Mouse (Mus musculus): ENCODE data around the gene Tas2r123. TPM values are rescaled to one million over a fixed set of nuclear protein-coding genes. Genes with fewer than 3 reads are reported as not detected.

Tas2r123 gene
- total RNA-seq (2021) = not detected
- long read RNA-seq, experiment 1 = 0 reads
- long read RNA-seq, experiment 2 = 0 reads

DNA sequence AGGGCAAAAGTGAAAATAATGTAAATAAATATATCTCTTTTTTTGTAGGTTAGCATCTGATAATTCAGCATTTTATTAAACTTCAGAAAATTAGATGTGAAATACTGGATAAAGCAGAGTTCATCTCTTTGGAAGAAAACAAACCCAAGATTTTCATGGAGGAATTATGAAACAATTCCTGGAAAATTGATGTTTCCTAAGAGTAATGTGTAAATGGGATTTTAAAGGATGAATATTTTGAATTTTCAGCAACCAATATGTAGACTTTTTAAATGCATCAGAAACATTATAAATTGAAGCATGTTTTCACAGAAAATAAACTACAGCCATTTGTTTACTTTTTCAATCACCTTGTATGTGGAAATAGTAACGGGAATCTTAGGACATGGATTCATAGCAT is at the start of gene Tas2r123:
TSS of gene Tas2r123 (plus strand) at position 301 of the 400 bp plus-strand sequence.
- intact Hi-C loops (cut with DNase I) = no loop called here
- no peak for DNase-seq (ENCODE audit: low spot score in 2 of 2)

GRCm38 (mm10) chr6:132802518-132802917 is 44.4 kb upstream of the Tas2r123 start, which contains the start of gene Tas2r117:
TSS of gene Tas2r117 (plus strand) at chr6:132802818.
- intact Hi-C loops (cut with DNase I) = no loop called here
- DNase-seq (ENCODE audit: low spot score in 2 of 2) = no peak

GRCm38 (mm10) chr6:132855138-132855537 is 8.2 kb downstream of the Tas2r123 start, which contains the start of gene Tas2r116:
TSS of gene Tas2r116 (plus strand) at chr6:132855438.
- no peak for DNase-seq (ENCODE audit: low spot score in 2 of 2)
- intact Hi-C loops (cut with DNase I) = no loop called here

DNA sequence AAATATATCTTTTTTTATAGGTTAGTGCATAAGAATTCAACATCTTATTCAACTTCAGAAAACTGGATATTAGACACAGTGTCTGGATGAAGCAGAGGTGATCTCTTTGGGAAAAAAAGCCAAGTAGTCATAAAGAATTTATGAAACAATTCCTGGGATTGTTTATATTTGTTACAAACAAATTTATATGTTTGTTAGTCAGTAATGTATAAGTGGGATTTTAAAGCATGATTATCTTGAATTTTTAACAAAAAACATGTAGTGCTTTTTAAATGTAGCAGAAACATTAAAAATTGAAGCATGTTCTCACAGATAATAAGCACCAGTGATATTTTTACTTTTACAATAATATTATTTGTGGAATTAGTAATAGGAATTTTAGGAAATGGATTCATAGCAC is 20.8 kb downstream of the Tas2r123 start, which contains the start of gene Tas2r110:
TSS of gene Tas2r110 (plus strand) at position 301 of the 400 bp plus-strand sequence.
- DNase-seq (ENCODE audit: low spot score in 2 of 2) = no peak
- intact Hi-C loops (cut with DNase I) = no loop called here

GRCm38 (mm10) chr6:132892711-132893110 is 45.8 kb downstream of the Tas2r123 start, which contains the start of gene Tas2r113:
TSS of gene Tas2r113 (plus strand) at chr6:132893011.
- intact Hi-C loops (cut with DNase I) = no loop called here
- DNase-seq (ENCODE audit: low spot score in 2 of 2) = no peak

Other genes with a start within 250 kb of the Tas2r123 start
- gene A630073D07Rik, start 195.6 kb upstream of the Tas2r123 start, total RNA-seq (2021) = not detected
- gene Tas2r120, start 190.2 kb upstream of the Tas2r123 start, total RNA-seq (2021) = not detected
- gene Tas2r121, start 146.1 kb upstream of the Tas2r123 start, total RNA-seq (2021) = not detected
- gene Tas2r122, start 135.2 kb upstream of the Tas2r123 start, total RNA-seq (2021) = not detected
- not detected for gene Tas2r115, start 109.1 kb upstream of the Tas2r123 start, total RNA-seq (2021)
- gene Tas2r124, start 92.4 kb upstream of the Tas2r123 start, total RNA-seq (2021) = not detected
- gene Tas2r102, start 85.0 kb upstream of the Tas2r123 start, total RNA-seq (2021) = not detected
- gene Tas2r136, start 69.0 kb upstream of the Tas2r123 start, total RNA-seq (2021) = not detected
- not detected for gene Tas2r117, start 44.3 kb upstream of the Tas2r123 start, total RNA-seq (2021)
- not detected for gene Tas2r116, start 8.3 kb downstream of the Tas2r123 start, total RNA-seq (2021)
- gene Tas2r110, start 20.9 kb downstream of the Tas2r123 start, total RNA-seq (2021) = not detected
- gene Tas2r113, start 45.9 kb downstream of the Tas2r123 start, total RNA-seq (2021) = not detected
- not detected for gene Tas2r125, start 62.5 kb downstream of the Tas2r123 start, total RNA-seq (2021)
- gene Tas2r129, start 104.0 kb downstream of the Tas2r123 start, total RNA-seq (2021) = not detected
- not detected for gene Tas2r131, start 110.8 kb downstream of the Tas2r123 start, total RNA-seq (2021)
- not detected for gene Tas2r109, start 133.8 kb downstream of the Tas2r123 start, total RNA-seq (2021)
- not detected for gene Tas2r103, start 190.0 kb downstream of the Tas2r123 start, total RNA-seq (2021)
- gene Tas2r140, start 208.7 kb downstream of the Tas2r123 start, total RNA-seq (2021) = not detected

All from left cerebral cortex, postnatal 14 days (tissue).